Mouse (Mus musculus) kidney, adult 8-10 months (tissue): Measurements from ENCODE around the gene Hoxa2.
A peak's percentile ranks its signal among the peaks of the same experiment; 100 is the strongest.

Source experiments
- DNase-seq, 2 experiments: peaks; one replicate each; pipeline ENCODE4 v3.0.0; 2022

Hoxa2 gene

GRCm38 (mm10) chr6:52177806-52178205, 13.2 kb upstream of the Hoxa2 start:
- no peak for DNase-seq

GRCm38 (mm10) chr6:52177061-52177735, 12.6 kb upstream of the Hoxa2 start, which contains the start of gene 5730596B20Rik:
Gene 5730596B20Rik, plus strand, starts transcription at chr6:52177498.
- peak; percentile 84 to 87 for DNase-seq

- DNase-seq = no peak
These were observed 11.8 kb upstream of the Hoxa2 start for GRCm38 (mm10) chr6:52176391-52176790.

GRCm38 (mm10) chr6:52175864-52176263, 11.2 kb upstream of the Hoxa2 start:
- DNase-seq = no peak

DNA sequence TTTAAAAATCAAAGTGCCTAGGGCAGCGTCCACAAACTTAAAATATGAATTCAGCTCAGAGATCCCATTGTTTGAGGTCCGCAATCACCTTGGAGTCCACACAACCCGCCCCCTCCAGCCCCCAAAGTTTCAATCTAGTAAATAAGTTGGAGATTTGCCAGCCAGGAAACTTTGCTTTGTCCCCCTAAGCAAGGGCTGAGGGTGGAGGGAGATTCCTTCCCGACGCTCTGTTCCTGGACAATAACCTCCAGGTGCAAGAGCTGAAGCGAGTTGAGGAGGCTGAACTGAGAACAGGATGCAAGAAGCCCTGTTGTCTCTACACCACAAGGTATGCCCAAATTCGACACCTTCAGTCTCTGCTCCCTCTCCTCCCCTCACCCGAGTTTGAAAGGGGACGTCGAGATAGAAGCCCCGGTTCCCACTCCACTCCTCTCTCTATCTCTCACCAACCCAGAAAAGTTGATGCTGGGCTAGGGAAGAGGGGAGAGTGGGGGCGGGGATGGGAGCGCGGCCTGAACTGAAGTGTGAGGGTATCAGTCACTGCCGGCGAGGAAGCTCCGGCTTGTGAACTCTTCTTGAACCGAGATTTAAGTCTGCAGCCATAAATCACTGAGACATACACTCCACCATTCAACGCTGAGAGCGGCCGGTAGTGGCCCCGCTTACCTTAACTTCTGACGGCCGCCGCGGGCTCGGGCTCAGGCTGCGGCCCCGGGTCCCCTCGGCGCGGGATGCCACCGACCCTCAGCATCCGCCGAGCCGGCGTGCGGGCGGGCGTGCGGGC, 10.5 kb upstream of the Hoxa2 start:
- no peak for DNase-seq

GRCm38 (mm10) chr6:52173648-52174047, 9.0 kb upstream of the Hoxa2 start:
- DNase-seq = no peak

- peak; percentile 92 to 94 for DNase-seq
These were observed 7.9 kb upstream of the Hoxa2 start for GRCm38 (mm10) chr6:52172501-52172900.

DNA sequence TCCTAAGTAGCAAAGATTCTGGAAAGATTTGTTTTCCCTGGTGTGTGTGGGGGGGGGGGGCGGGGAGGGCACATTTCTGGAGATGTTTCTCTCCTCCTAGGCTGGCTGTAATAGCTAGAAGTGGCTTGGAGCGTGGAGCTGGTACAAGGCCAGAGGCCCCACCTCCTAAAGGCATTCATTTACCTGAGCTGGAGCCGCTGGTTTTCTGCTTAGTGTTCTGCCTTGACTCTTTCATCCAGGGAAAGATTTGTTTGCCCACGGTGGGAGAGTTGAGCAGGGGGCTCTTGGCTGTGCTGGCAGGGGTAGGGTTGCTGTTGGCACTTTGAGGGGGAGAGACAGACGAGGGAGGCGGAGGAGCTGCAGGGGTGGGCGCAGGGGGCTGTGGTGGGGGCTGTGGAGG, 7.3 kb upstream of the Hoxa2 start:
- DNase-seq = no peak

GRCm38 (mm10) chr6:52171331-52171730, 6.7 kb upstream of the Hoxa2 start:
- no peak for DNase-seq

DNA sequence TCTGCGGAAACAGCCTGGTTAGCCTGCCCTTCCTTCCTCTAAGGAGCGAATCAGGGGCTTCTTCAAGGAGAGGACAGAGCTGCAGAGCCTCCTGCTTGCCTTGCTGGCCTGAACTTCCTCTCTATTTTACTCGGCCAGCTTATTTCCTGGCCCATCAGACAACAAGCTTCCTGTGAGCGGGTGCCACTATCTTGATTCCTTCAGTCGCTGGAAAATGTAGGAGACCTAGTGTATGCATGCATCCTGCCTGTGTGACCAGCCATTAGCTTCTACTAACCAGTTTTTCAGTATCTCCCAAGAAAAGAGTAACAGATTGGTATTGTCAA, 6.2 kb upstream of the Hoxa2 start:
- DNase-seq = no peak

- no peak for DNase-seq
These were observed 5.7 kb upstream of the Hoxa2 start for GRCm38 (mm10) chr6:52170166-52170897.

GRCm38 (mm10) chr6:52169499-52170165, 5.0 kb upstream of the Hoxa2 start:
- DNase-seq = no peak

- no peak for DNase-seq
These were observed 3.8 kb upstream of the Hoxa2 start for GRCm38 (mm10) chr6:52168191-52169055.

- DNase-seq = no peak
These were observed 3.1 kb upstream of the Hoxa2 start for GRCm38 (mm10) chr6:52167736-52168161.

DNA sequence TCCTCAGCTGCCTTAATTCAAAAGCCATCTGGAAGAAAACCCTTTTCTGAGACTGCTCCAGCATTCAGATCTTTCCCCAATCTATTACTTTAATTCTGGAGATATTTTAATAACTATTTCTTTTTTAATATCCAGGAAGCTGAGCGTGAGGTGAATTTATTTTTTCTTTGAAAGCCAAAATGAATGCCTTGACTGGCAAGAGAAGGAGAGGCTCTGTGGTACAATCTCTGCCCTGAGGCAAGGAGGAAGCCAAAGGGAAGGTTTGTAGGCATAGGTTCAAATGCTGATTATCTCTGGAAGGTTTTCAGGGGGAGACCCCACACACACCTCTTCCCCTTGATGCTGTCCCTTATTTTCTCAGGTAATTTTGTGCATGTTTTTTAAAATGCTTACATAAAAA, 2.5 kb upstream of the Hoxa2 start:
- no peak for DNase-seq

DNA sequence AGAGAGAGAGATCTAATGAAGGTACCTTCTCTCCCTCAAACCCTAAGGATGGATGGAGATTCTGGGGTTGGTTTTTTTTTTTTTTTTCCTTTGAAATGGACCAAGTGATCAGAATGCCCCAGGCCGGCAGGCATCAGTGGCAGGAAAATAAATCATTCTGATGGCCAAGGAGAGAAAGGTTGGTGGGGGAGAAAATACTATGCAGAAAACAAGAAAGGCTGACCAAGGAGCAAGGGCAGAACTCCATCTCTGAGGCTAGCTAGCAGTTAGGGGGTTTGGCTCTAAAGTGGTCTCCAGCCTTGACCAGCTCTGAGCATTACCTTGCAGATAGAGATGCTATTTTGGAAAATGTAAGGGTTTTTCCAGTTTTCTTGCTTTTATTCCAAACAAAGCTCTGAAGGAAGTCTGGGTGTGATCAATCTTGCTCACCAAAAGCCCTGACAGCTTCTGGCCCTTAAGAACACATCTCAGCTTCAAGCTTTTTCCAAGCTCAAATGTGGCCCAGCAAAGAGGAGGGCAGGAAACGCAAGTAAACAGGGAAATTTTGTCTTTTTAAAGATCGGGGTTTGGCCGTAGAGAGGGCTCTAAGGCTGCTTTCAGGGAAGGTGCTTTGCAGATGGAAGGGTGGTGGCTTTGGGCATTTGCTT, 1.9 kb upstream of the Hoxa2 start:
- no peak for DNase-seq

DNA sequence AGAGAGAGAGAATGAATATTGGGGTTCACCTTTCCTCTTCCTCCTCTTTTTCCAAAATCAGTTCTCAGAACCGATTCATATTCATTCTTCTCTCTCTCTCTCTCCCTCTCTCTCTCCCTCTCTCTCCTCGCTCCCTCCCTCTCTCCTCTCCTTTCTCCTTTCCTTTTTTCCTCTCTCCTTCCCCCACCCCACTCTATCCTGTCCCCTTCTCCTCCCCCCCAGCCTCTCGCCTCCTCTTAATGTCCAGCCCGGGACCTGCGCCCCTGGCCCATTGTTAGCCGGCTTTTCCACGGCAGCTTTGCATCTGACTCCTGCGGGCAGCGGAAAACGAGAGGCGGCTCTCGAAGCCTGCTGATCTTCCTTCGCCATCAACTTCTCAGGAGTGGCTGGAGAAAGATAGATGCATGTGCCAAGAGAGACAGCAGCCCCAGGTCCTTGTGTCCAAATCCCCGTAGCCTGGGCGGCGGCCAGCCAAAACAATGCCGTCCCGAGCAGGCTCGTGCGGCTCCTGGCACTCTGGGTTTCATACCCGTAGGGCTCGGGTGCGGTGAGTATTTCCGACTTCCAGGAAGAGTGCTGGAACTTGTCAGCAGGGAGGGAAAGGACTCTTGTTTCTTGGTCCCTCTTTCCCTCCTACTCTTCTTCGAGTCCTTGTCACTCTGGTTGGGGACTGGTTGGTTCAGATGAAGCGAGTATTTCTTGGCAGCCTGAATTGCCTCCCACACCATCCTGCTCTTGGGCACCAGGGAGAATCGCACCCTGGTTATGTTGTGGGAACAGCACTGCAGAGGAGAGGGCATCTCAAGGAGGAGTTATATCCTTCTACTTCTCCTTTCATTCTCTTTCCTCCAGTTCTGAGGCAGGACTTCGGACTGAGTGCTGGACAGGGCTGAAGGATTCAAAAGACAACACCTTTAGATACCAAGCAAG, 1.1 kb upstream of the Hoxa2 start:
- DNase-seq = peak in 1 of 2 experiments; percentile 30

- no peak for DNase-seq
These were observed 493 bp downstream of the Hoxa2 start for GRCm38 (mm10) chr6:52164051-52164625.

DNA sequence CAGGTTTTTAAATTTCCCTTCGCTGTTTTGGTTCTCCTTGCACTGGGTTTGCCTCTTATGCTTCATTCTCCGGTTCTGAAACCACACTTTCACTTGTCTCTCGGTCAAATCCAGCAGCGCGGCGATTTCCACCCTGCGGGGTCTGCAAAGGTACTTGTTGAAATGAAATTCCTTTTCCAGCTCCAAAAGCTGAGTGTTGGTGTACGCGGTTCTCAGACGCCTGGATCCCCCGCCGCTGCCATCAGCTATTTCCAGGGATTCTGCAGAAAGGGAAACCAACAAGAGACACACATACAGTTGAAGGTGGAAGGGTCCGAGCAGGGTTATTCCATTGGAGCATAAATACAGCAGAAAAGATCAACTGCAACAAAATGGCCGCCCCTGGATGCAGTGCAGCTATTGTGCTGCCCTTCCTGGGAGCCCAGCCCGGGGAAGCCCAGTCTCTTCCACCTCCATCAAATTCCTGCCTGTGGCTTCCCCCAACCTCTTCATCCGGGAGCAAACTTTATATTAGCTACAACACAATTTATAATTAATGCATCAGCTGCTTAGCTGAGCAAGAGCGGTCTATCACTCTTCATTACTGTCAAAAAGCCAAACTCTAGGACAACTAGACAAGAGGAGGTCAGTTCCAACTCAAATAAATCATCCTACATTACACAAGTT, 1.1 kb downstream of the Hoxa2 start:
- no peak for DNase-seq
